Mouse (Mus musculus): ENCODE results near the gene Slc37a3. TPM values are rescaled to one million over a fixed set of nuclear protein-coding genes. Genes with fewer than 3 reads are reported as not detected.
A peak's percentile ranks its signal among the peaks of the same experiment; 100 is the strongest.

The Slc37a3 gene
- polyA plus RNA-seq, 1 experiment, result not detected

GRCm38 (mm10) chr6:39341798-39342197 lies 35.7 kb downstream of the Slc37a3 start:
- TF ChIP-seq POLR2A (IDR thresholded peaks at IDR 0.05; ENCODE audit: insufficient read depth, low read depth, low read length) (no peak), CTCF (IDR thresholded peaks at IDR 0.05; ENCODE audit: insufficient read depth, low read depth, low read length) (no peak)
- H3K4me1 ChIP-seq (ENCODE audit: control insufficient read depth, insufficient read depth, low read length), result 0 out of 2 replicates have a peak, but pooled peaks cover 2% of the 10 kb centered on the region
- no peak overlapping the region for H3K4me3 ChIP-seq (ENCODE audit: insufficient read depth, low read depth, low read length)
- WGBS, result 90% methylated on average over 2 of the region's 2 CpGs
- no peak overlapping the region for H3K27ac ChIP-seq (ENCODE audit: insufficient read depth, low read depth, low read length)

DNA sequence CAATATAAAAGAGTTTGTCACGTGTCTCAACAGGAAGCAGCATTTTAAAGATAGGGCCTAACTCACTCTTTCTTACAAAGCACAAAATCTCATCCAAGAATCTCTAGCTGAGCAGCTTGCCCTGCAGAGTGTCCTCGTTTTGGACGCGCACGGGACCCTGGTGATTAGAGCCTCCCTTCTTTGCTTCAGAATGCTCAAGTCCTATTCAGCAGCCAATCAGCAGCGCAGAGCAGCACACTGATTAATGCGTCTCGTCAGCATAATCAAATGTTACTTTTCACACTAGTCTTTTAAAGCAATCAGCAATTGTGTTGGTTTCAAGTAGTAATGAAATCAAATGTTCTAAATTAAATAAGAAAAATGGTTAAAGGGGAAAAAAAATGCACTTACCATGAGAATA lies 39.1 kb downstream of the Slc37a3 start:
- TF ChIP-seq POLR2A (IDR thresholded peaks at IDR 0.05; ENCODE audit: insufficient read depth, low read depth, low read length), result no peak
- TF ChIP-seq CTCF (IDR thresholded peaks at IDR 0.05; ENCODE audit: insufficient read depth, low read depth, low read length), result no peak
- H3K4me1 ChIP-seq (ENCODE audit: control insufficient read depth, insufficient read depth, low read length), result no peaks in the 10 kb centered on the region
- 62% methylated on average over 8 of the region's 8 CpGs for WGBS
- no peak overlapping the region for H3K27ac ChIP-seq (ENCODE audit: insufficient read depth, low read depth, low read length)
- no peak overlapping the region for H3K4me3 ChIP-seq (ENCODE audit: insufficient read depth, low read depth, low read length)

- WGBS, result 97% methylated on average over 3 of the region's 3 CpGs
- no peak overlapping the region for H3K4me3 ChIP-seq (ENCODE audit: insufficient read depth, low read depth, low read length)
- TF ChIP-seq CTCF (IDR thresholded peaks at IDR 0.05; ENCODE audit: insufficient read depth, low read depth, low read length) (no peak), POLR2A (IDR thresholded peaks at IDR 0.05; ENCODE audit: insufficient read depth, low read depth, low read length) (no peak)
- H3K27ac ChIP-seq (ENCODE audit: insufficient read depth, low read depth, low read length), result no peak overlapping the region
- no peaks in the 10 kb centered on the region for H3K4me1 ChIP-seq (ENCODE audit: control insufficient read depth, insufficient read depth, low read length)
Observed at GRCm38 (mm10) chr6:39334873-39335272, 42.6 kb downstream of the Slc37a3 start.

- 84% methylated on average over 7 of the region's 7 CpGs for WGBS
- no peak overlapping the region for H3K4me3 ChIP-seq (ENCODE audit: insufficient read depth, low read depth, low read length)
- no peak for TF ChIP-seq POLR2A (IDR thresholded peaks at IDR 0.05; ENCODE audit: insufficient read depth, low read depth, low read length)
- TF ChIP-seq CTCF (IDR thresholded peaks at IDR 0.05; ENCODE audit: insufficient read depth, low read depth, low read length), result no peak
- no peak overlapping the region for H3K27ac ChIP-seq (ENCODE audit: insufficient read depth, low read depth, low read length)
- no peaks in the 10 kb centered on the region for H3K4me1 ChIP-seq (ENCODE audit: control insufficient read depth, insufficient read depth, low read length)
Observed at GRCm38 (mm10) chr6:39334224-39334623, 43.3 kb downstream of the Slc37a3 start.

DNA sequence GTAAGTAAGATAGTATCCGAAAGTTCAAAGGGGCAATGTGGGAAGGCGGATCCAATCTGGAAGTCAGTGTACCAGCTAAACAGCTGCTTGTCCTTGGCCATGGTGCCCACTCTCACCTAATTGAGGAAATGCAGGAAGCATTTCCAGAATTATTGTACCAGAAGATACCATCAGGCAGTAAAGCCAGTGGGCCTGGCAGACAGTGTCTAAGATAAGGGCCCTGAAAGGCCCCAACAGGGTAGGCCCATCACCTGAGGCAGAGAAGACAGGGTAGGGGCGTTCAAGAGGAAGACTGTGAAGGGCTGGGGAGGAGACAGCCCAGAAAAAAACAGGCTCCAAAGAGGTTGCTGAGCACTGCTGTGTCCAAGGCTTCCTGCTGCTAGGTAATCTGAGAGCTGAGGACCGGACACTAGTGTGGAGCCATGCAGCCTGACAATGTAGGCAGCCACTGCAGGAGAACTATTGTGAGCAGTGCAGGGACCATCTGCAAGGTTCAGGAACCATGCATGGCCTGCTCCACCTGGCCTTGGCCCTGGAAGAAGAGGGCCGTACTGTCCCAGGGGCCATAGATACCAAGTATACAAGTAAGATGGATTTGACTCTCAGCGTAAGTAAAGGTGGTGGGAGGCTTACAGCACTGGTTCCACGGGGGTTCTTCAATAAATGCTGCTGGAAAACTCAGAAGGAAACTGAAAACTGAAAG lies 45.3 kb downstream of the Slc37a3 start:
- 89% methylated on average over 7 of the region's 7 CpGs for WGBS

GRCm38 (mm10) chr6:39330981-39331380 lies 46.5 kb downstream of the Slc37a3 start:
- no peak overlapping the region for H3K4me3 ChIP-seq (ENCODE audit: insufficient read depth, low read depth, low read length)
- no peak for TF ChIP-seq CTCF (IDR thresholded peaks at IDR 0.05; ENCODE audit: insufficient read depth, low read depth, low read length)
- TF ChIP-seq POLR2A (IDR thresholded peaks at IDR 0.05; ENCODE audit: insufficient read depth, low read depth, low read length), result no peak
- no peak overlapping the region for H3K27ac ChIP-seq (ENCODE audit: insufficient read depth, low read depth, low read length)
- WGBS, result 91% methylated on average over 7 of the region's 7 CpGs
- no peaks in the 10 kb centered on the region for H3K4me1 ChIP-seq (ENCODE audit: control insufficient read depth, insufficient read depth, low read length)

More for the DNA sequence above, 45.3 kb downstream of the Slc37a3 start:
- Histone ChIP-seq H3K4me1 (ENCODE audit: control insufficient read depth, insufficient read depth, low read length) (no peaks in the 10 kb centered on the region), H3K4me3 (ENCODE audit: insufficient read depth, low read depth, low read length) (no peak overlapping the region), H3K27ac (ENCODE audit: insufficient read depth, low read depth, low read length) (no peak overlapping the region)
- TF ChIP-seq CTCF (IDR thresholded peaks at IDR 0.05; ENCODE audit: insufficient read depth, low read depth, low read length), result no peak

GRCm38 (mm10) chr6:39320286-39320685 lies 57.2 kb downstream of the Slc37a3 start:
- Histone ChIP-seq H3K27ac (ENCODE audit: insufficient read depth, low read depth, low read length) (peak overlapping the region; percentile 16), H3K4me3 (ENCODE audit: insufficient read depth, low read depth, low read length) (no peak overlapping the region)
- WGBS, result 84% methylated on average over 5 of the region's 5 CpGs

GRCm38 (mm10) chr6:39319061-39319761 lies 58.3 kb downstream of the Slc37a3 start:
- Histone ChIP-seq H3K4me3 (ENCODE audit: insufficient read depth, low read depth, low read length) (peak overlapping the region; percentile 10; the same call in 1 of the 2 replicates), H3K4me1 (ENCODE audit: control insufficient read depth, insufficient read depth, low read length) (peaks cover 17% of the 10 kb centered on the region), H3K27ac (ENCODE audit: insufficient read depth, low read depth, low read length) (peak overlapping the region; percentile 94)
- WGBS, result 12% methylated on average over 19 of the region's 19 CpGs
- no peak for TF ChIP-seq CTCF (IDR thresholded peaks at IDR 0.05; ENCODE audit: insufficient read depth, low read depth, low read length)
- no peak for TF ChIP-seq POLR2A (IDR thresholded peaks at IDR 0.05; ENCODE audit: insufficient read depth, low read depth, low read length)

More at GRCm38 (mm10) chr6:39320286-39320685, 57.2 kb downstream of the Slc37a3 start:
- H3K4me1 ChIP-seq (ENCODE audit: control insufficient read depth, insufficient read depth, low read length), result peaks cover 17% of the 10 kb centered on the region
- TF ChIP-seq POLR2A (IDR thresholded peaks at IDR 0.05; ENCODE audit: insufficient read depth, low read depth, low read length) (no peak), CTCF (IDR thresholded peaks at IDR 0.05; ENCODE audit: insufficient read depth, low read depth, low read length) (no peak)

DNA sequence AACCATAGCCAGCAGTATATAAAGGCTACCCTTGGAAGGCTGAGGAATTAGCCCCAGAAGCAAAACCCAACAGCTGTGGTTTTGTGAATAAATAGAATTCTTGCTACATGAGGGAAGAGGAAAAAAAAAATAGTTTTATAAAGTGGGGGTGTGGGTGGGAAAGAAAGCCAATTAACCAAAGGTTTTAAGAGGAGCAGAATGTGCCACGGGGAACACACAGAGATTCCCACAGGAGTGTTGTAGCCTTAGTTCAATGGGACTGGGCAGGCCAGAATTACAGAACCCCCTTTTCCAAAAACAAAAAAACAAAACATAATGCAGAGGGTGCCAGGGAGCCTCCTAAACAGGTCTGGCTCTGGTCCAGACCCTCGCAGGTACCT lies 58.9 kb downstream of the Slc37a3 start:
- H3K4me3 ChIP-seq (ENCODE audit: insufficient read depth, low read depth, low read length), result no peak overlapping the region
- 30% methylated on average over 2 of the region's 2 CpGs for WGBS

More for the DNA sequence above, 58.9 kb downstream of the Slc37a3 start:
- TF ChIP-seq POLR2A (IDR thresholded peaks at IDR 0.05; ENCODE audit: insufficient read depth, low read depth, low read length) (no peak), CTCF (IDR thresholded peaks at IDR 0.05; ENCODE audit: insufficient read depth, low read depth, low read length) (no peak)
- peak overlapping the region; percentile 19 for H3K27ac ChIP-seq (ENCODE audit: insufficient read depth, low read depth, low read length)
- peaks cover 17% of the 10 kb centered on the region for H3K4me1 ChIP-seq (ENCODE audit: control insufficient read depth, insufficient read depth, low read length)
